Mouse (Mus musculus): ENCODE data around the gene Clic3.

- no peak for TF ChIP-seq POLR2A (IDR thresholded peaks at IDR 0.05; ENCODE audit: borderline replicate concordance, insufficient read depth, low read length)
- no peak for TF ChIP-seq CTCF (IDR thresholded peaks at IDR 0.05; ENCODE audit: borderline replicate concordance, insufficient read depth, low read depth, low read length)
These were observed 39.2 kb upstream of the Clic3 start for GRCm38 (mm10) chr2:25417426-25417825.

Measured in cerebellum, adult 2 months (tissue).